Mouse (Mus musculus) liver, adult 2 months (tissue): ENCODE data around the gene Foxb1.

Experiments
- CTCF ChIP-seq: fragments of 200-500 bp; IDR thresholded peaks from 2 replicates; pipeline ENCODE4 v1.5.1; 2011; ENCODE audit warnings: low read depth, low read length, control low read depth
- POLR2A ChIP-seq: fragments of 200-500 bp; IDR thresholded peaks from 2 replicates; pipeline ENCODE4 v1.6.1; 2011; ENCODE audit warnings: low read length, control low read depth; ENCODE audit not compliant: insufficient read depth; ENCODE audit errors: extremely low read depth

DNA sequence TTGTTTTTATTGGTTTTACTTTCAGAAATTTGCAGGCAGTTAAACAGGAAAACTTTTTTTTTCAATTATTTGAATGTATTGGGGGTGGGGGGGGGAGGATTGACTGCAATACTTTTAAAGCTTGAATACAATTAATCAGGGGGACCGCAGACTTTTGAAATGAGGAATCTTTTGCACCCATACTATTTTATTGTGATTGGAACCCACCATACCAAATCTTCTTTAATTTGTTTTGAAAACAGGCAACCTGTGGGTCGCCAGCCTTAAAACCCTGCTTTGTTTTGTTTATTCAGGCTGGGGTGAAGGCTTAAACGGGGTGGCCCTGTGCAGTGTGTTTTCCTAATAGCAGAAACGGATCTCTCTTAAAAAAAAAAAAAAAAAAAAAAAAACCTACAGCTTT lies 6.2 kb upstream of the Foxb1 start:
- TF ChIP-seq POLR2A (no peak), CTCF (no peak)
